Mouse (Mus musculus): Measurements from ENCODE around the gene Med23.

Gene Med23

DNA sequence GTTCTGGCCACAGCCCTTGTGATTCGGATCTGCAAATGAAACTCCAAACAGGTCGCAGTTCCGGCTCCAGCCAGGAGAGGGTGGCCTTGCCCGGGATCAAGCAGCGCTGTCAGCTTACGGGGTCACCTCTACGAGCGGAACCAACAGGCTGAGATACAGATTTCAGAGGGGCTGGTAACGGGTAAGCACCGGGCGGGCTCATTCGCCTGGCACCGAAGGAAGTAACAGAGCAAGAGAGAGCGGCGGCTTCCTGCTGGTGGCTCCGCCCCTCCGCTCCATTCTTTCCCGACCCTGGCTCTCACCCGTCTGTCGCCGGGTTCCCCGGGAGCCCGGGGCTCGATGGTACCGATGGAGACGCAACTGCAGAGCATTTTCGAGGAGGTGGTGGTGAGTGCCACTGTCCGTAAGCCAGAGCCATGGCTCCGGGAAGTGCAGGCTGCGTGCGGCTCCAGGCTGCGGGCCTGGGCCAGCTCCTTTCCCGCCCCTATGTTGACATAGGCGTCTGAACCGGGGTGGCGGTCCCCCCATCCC lies at the start of gene Med23:
Med23 (plus strand) TSS at position 227 of the 531 bp plus-strand sequence.
- DNase-seq = peak; percentile 99 to 100

DNA sequence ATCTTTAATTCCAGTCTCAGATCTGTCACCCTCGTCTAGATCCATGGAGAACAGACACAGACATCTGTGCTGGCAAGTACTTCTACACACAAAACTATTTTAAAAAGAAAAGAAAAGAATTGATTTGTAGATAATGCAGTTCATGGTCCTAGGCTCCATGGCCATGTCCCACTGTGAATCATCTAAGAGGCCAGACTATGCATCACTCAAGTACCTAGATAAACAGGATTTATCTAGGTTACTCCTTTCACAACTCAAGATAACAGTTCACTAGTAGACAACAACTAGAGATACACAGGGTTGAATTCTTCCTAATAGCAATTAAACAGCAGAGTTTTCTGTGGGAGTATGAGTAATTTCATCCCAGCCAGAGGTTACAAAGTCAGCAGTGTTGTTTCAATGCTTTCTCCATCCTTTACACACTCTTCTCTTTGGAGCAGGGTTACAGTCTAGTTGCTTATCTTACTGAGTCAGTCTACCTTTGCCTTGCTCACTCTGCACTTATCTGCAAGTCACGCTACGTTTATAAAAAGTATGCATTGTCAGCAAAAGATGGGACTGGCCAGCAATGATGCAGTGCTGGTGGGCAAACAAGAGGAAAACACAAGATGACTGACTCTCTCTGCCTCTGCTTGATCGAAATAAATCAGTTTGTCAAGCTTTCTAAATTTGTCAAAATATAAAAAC lies 47.7 kb upstream of the Med23 start:
- no peak for DNase-seq

DNA sequence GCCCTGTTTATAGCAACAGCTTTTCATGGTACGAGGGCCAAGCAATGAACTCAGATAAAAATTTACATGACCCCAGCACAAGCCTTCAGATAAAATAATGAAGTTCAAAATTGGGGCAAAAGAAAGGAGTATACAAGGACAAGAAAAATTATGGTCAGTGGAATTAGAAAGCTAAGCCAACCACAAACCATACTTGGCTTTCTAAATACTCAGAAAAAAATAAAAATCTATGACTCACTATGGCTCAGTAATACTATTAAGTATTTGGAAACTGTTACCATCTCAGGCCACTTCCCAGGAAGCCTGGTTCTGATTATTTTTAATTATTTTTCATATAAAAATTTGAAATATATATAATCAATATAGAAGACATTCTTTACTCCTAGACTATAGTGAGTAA lies 46.9 kb upstream of the Med23 start:
- no peak for DNase-seq

DNA sequence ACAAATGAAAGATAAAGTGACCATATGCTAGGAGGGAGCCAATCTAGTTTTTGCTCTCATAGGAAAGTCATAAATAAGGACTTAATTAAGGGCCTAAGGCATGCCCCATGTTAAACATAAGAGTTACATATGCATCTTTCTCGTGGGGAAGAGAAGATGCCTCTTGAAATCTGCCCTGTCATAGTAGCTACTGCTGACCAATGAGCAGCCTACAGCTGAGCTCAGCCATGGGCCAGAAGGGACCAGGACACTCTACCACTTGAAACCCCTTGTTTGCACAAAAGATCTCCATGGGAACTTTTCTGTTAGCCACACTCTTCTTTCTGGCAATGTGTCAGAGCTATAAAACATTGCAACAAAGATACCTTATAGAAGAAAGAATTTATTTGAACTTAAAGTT lies 46.5 kb upstream of the Med23 start:
- DNase-seq = no peak

DNA sequence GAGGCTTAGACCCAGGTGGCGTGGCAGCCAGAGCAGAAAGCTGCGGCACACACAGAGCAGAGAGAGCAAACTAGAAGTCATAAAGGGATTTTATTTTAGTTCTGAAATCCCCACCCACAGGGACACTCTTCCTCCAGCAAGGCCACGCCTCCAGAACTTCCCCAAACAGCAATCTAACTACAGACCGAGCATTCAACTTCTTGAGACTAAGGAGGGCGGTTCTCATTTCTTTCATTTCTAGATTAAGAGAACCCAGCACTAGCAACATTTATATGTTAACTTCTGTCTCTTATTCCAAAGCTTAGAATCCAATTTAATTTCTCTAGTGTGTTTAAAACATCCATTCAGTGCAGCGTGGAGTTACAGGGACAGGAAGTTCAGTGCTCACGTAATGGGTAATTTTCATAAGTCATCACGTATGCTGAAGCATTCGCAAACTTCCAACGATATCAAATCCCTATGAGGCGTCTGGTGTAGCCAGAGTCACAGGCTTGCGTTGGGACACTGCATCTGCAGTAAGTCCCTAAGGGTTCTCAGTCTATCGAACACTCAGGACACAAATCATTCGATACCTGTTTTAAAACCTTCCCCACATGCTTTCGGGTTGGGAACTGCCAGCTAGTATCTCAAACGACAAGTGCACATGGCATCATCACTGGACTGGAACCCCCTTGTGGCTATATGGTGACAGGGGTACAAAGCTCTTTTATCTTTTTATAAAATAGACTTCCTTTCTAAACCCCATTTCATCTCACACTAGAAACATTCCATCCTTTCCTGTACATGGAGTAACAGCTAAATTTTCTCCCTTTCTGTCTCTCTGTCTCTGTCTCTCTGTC lies 45.9 kb upstream of the Med23 start:
- no peak for DNase-seq

DNA sequence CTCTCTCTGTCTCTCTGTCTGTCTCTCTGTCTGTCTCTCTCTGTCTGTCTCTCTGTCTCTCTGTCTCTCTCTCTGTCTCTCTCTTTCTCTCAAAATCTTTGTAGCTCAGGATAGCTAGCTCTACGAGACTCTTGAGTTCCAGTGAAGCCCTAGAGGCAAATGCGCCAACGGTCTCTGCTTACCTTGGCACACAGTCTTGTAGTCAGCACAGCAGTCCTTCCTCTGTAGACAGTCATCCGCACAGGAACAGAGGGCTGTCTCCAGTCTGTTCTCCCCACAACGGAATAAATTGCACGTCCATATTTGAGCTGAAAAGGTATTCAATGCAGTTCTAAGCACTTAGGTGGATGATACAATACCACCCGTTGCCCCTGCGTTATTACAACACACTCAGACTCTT lies 45.2 kb upstream of the Med23 start:
- no peak for DNase-seq

DNA sequence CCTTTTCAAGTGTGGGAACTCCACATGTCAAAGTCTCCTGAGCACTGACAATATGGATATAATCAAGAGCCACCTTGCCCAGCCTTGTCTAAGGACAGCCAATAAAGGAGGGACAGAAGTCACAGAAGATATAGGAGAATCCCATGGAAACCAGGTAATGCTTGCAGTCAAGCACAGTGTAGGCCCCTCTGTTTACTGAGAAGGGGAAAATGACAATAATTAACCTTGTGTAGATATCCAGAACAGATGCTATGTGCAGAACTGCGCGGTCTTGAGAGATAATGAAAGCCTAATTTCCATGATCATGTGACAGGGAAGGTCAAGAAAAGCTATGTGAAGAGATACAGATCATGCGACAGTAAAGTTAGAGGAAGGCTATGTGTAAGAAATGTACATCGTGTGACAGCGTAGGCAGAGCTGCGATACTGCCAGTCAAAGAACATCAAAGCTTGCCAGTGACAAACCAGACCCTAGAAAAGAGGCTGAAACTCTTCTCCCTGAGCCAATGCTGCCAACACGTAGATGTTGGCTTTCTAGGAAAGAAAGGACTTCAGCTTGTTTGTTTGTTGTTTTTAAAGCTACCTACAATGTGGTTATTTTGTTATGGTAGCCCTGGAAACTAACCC lies 44.2 kb upstream of the Med23 start:
- no peak for DNase-seq

DNA sequence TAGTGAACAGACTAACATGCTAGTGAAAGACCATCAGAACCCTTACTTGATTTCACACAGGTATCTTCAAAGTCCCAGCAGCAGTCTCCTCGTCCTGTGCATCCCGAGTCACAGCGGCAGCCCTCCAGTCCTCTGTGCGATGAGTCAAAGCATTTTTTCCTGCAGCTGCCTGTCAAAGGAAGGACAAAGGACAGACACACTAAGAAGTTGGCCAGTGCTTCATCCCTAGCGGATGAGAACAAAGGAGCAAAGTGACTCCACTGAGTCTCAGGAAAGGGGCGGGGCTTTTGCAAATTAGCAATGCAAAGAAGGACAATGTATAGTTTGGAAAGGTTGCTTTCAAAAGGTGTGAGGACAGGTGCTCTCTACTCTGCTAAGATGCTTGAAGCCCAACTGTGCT lies 43.7 kb upstream of the Med23 start:
- no peak for DNase-seq

DNA sequence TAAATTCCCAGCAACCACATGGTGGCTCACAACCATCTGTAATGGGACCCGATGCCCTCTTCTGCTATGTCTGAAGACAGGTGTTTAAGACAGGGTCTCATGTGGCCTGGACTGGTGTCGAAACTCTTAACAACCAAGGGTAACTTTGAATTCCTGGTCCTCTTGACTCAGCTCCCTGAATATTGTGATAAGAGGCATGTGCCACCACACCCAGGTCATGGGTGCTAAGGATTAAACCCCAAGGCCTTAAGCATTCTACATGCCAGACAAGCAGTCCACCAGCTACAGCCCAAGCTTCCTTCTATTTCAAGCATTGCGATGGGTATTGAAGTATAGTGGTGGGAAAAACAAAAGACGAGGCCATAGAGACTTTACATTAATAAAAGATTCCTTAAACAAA lies 41.6 kb upstream of the Med23 start:
- DNase-seq = no peak

DNA sequence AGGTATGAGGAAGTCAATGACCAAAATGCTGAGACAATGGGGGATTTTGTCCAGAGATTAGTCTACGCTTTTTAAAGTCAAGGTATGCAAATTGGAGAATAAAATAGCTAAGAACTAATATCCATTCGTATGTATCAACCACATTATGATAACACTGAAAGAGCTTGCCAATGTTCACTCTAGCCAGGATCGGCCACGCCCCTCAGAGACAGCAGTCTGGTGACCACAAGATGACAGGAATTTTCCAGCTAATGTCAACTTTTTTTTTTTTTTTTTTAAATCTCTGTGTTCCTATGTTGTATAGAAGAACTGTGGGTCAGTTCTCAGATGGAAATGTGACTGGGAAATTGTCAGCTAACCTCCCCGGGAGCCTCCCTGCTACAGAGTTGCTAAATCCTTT lies 39.3 kb upstream of the Med23 start:
- no peak for DNase-seq

DNA sequence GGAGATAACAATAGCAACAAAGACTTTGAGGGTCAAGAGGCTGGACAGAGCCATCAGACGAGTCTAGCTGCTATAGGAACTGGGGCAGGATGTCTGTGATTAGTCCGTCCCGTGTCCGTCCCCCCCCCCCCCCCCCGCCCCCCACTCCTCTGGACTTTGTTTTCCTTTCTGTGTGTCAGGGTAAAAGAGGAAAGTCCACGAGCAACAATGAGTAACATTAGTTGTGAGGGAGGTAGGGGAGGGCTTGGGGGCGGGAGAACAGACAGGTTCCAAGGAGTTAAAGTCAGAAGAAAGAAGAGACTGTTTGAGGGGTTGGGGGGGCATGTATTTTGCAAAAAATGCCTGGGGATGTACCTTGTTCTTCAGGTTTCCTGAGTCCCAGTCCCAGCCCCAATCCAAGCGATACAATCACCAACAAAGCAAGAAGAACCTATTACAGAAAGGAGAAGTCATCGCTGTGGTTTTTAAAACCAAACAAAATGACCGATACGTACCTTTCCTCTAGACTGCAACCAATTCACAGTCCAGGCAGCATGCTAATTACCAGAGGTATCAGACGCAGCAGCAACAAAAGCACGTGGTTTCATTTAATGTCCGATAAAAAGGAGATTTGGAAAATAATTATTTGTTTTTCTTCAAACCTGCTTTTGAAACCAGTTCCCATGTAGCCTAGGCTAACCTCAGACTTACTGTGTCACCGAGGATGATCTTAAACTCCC lies 38.2 kb upstream of the Med23 start:
- DNase-seq = no peak

DNA sequence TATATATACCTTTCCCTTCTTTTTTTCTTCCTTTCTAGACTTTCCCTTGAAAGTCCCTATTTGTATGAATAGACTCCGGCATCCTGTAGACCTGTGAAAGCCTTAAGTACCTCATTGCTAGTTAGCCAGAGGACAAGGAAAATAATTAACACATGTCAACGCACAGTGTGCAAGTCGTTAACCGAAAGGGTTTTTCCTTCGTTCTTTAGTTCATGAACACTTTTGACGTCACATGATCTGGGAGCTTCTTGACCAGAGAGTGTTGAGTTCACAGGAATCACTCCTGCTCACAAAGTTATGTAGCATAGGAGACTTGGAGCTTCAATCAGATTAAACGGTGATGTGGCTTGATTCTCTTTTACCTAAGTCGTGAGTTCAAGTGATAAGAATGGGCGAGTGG lies 37.5 kb upstream of the Med23 start:
- no peak for DNase-seq

DNA sequence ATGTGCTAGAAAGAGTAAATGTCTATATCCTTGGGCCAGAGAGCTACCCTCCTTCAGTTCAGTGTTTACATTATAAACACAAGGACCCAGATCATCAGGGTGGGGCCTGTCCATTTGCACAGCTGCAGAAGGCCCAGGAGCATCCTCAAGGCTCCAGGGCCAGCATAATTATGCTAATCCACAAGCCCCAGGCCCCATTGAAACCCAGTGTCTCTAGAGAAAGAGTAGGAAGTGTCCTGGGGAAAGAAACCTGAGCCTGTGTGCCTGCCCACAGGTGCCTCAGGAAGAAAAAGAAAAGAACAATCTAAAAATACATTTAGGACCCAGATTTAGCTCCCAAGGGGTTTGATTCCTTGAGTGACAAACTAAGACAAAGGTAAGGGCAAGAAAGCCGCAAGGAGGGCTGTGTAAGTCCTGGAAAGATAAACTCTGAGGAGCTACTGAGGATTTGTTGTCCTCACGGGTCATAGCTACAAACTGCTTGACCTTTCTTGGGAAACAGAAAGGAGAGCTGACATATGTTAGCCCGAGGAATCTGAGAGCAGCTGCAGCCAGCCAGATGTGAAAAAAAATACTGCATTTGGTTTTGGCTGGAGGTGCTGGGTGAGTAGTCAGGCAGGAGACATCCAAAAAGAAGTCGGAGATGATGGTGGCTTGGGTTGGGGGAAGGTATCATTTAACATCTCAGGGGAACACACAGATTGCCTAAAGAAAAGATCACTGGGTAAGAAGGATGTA lies 35.0 kb upstream of the Med23 start:
- DNase-seq = no peak

DNA sequence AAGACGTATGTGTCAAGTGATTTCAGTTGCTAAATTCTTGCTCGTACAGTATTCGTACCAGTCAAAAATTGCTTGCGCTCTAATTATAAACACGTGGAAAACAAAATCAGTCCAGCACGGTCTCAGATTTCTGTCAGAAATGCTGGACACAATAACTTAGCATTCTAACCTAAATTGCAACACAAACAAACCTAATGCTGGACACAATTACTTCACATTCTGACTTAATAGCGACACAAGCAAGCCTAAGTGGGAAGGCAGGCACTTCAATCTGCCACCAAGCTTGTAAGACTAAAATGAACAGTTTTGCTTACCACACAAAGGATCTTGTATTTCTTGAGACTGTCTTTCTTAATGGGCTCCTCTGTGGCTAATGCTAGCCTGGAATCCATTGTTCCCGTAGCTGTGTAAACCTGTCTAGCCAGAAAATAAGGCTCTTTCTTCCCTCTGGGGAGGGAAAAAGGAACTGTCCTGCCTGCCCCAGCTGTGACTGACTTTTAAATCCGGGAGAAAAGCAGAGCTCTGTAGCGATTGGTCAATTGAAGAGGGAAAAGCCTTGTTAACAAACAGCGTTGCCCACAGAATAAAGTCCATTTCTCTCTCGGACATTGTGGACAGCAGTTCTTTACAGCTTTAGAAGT lies 34.0 kb upstream of the Med23 start:
- no peak for DNase-seq

DNA sequence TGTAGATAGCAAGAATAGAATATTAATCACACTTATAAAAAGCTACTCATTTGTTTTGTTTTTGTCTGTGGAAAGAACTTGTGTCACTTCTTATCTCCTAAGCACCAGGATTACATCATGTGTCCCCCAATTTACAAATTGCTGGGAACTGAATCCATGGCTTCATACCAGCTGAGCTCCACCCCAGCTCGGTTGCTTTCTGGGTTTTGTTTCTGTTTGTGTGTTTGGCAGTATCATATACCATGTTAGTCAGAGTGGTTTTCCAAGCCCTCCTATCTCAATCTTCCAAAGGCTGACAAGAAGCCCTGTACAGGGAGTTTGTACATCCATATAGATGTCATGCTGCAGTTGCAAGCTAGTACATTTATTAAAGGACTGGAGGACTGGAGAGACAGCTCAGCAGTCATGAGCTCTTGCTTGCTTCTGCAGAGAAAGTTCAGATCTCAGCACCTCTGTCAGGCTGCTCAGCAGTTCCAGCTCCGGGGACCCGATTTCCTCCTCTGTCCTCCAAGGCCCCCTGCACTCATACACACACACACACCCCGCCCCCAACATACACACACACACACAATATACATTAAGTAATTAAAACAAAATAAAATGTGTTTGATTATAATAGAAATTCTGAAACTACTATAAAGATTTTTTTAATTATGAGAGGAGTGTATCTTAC lies 33.3 kb upstream of the Med23 start:
- DNase-seq = no peak

DNA sequence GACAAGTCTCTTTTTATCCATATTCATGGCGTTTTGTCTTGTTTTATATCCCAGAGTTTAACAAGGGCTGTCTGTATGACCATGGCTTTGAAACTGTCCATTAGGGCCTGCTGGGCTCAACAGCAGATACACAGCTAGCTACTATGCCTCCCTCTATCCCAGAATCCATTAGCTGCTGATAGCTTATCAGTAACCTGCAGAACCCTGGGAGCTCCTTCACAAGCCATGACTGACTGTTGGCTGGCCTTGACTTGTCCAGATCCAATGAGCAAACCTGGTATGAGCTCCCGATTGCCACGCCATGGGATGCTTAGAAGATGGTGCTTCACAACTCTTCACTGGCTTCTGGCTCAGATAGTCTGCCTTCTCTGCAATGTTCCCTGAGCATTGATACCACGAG lies 29.0 kb upstream of the Med23 start:
- DNase-seq = no peak

DNA sequence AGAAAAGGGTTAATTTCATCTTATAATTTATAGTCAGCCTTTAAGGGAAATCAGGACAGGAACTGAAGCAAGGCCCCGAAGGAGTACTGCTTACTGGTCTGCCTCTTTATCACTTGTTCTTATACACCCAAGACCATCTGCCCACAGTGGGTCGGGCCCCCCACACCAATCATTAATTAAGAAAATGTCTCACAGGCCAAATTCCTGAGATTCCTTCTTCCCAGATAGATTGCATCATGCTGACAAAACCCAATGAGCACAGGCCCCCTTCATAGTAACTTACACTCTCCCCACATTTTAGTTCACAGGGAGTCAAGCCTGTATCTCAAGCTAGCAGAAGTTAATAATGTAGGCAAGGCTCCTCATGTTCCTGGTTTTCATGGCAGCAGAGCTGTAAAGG lies 27.8 kb upstream of the Med23 start:
- DNase-seq = no peak

DNA sequence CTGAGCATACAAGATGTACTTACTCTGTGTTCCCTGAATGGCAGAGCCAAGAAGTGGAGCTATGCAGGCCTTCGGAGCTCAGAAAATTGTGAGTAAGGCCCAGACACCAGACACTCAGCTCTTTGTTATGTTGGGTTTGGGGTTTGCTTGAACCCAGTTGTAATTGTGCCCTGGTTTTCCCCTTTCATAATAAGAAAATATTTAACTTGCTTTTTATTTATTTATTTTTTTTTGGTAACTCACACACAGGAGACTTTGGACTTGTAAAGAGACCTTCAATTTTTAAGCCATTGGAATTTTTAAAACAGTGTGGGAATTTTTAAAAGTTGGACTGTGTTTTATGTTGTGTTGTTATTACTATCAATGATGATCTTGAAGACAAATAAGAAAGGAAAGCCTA lies 27.1 kb upstream of the Med23 start, which contains the start of gene Enpp3:
Enpp3 (minus strand) TSS at position 148 of the 400 bp plus-strand sequence.
- DNase-seq = no peak

DNA sequence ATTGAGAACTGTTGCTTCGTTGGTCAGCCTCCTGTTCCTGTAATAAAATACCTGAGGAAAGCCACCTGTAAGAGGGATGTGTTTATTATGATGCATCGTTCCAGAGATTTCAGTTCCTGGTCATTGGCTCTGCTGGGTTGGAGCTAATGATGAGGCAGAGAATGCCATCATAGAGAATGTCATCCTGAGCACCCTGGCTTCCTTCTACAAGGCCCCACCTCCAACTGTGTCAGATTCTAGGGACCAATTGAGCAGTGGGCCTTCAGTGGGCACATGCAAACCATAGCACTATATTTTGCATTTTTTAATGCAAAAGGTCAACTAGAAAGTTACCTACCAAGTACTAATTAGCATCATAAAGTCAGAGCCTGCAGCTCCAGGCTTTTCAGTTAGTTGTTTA lies 6.6 kb upstream of the Med23 start:
- DNase-seq = no peak

DNA sequence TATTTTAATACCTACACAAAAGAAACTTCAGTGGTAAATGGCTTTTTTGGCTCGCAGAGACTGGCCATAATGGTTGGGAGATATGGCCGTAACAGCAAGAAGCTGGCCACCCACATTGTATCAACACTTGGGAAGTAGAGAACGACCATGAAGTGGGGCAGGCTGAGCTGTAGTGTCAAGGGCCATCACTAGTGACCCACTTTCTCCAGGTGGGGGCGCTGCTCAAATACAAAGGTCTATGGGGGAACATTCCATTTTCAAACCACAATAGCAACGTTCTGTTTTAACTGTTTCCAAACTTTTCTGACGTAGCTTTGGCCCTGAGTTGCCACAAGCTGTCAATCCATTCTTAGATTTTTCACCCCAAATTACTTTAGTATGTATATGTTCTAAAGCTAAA lies 5.4 kb upstream of the Med23 start:
- DNase-seq = no peak

DNA sequence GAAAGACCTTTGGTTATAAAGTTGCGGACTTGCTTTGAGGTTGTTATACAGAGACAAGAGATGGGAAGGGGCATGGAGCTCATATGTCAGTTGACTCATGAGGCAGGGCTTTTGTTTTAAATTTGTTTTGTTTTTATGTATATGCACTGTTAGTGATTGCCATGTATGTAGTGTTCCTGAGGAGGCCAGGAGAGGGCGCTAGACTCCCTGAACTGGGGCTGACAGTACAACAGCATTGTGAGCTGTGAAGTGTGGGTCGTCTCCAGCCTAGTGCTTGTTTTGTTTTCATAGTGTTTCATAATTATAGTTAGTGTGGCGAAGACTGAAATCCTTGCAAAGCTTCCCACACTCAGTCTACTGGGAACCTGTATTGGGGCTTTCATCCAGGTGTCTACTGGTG lies 3.8 kb downstream of the Med23 start:
- no peak for DNase-seq
